Mouse (Mus musculus): ENCODE measurements around the gene Gm10521.
"Not testable (repeated sequence)": the region's sequence is repeated elsewhere in the genome, so short reads cannot be mapped to it uniquely, and the experiment has no call there.

Gene Gm10521

GRCm38 (mm10) chr1:171895364-171895763 lies at the start of gene Gm10521:
TSS of gene Gm10521 (plus strand) at chr1:171895664.
- DNase-seq (ENCODE audit: low read depth) = not testable (repeated sequence)

- no peak for DNase-seq (ENCODE audit: low read depth)
These were observed 47.3 kb upstream of the Gm10521 start for GRCm38 (mm10) chr1:171848201-171848600.

GRCm38 (mm10) chr1:171848757-171849156 lies 46.7 kb upstream of the Gm10521 start:
- DNase-seq (ENCODE audit: low read depth) = no peak

- DNase-seq (ENCODE audit: low read depth) = no peak
These were observed 46.0 kb upstream of the Gm10521 start for GRCm38 (mm10) chr1:171849454-171849853.

GRCm38 (mm10) chr1:171865467-171865866 lies 30.0 kb upstream of the Gm10521 start:
- no peak for DNase-seq (ENCODE audit: low read depth)

- no peak for DNase-seq (ENCODE audit: low read depth)
These were observed 8.5 kb upstream of the Gm10521 start for GRCm38 (mm10) chr1:171886989-171887388.

- no peak for DNase-seq (ENCODE audit: low read depth)
These were observed 8.5 kb downstream of the Gm10521 start for GRCm38 (mm10) chr1:171904011-171904410.

- peak; percentile 50 for DNase-seq (ENCODE audit: low read depth)
These were observed 20.4 kb downstream of the Gm10521 start for GRCm38 (mm10) chr1:171915638-171916458.

GRCm38 (mm10) chr1:171917305-171918039 lies 22.0 kb downstream of the Gm10521 start, which contains the start of gene Slamf6:
TSS of gene Slamf6 (plus strand) at chr1:171917515.
- peak; percentile 72 for DNase-seq (ENCODE audit: low read depth)

GRCm38 (mm10) chr1:171918136-171918920 lies 22.9 kb downstream of the Gm10521 start:
- DNase-seq (ENCODE audit: low read depth) = peak; percentile 37

- peak; percentile 62 for DNase-seq (ENCODE audit: low read depth)
These were observed 23.7 kb downstream of the Gm10521 start for GRCm38 (mm10) chr1:171919193-171919592.

- no peak for DNase-seq (ENCODE audit: low read depth)
These were observed 24.5 kb downstream of the Gm10521 start for GRCm38 (mm10) chr1:171919901-171920510.

- peak; percentile 81 for DNase-seq (ENCODE audit: low read depth)
These were observed 25.6 kb downstream of the Gm10521 start for GRCm38 (mm10) chr1:171920989-171921621.

- DNase-seq (ENCODE audit: low read depth) = no peak
These were observed 26.2 kb downstream of the Gm10521 start for GRCm38 (mm10) chr1:171921641-171922040.

- DNase-seq (ENCODE audit: low read depth) = no peak
These were observed 27.4 kb downstream of the Gm10521 start for GRCm38 (mm10) chr1:171922844-171923243.

GRCm38 (mm10) chr1:171924900-171925299 lies 29.4 kb downstream of the Gm10521 start:
- DNase-seq (ENCODE audit: low read depth) = no peak

GRCm38 (mm10) chr1:171933851-171934250 lies 38.4 kb downstream of the Gm10521 start:
- DNase-seq (ENCODE audit: low read depth) = no peak

GRCm38 (mm10) chr1:171938952-171939948 lies 43.8 kb downstream of the Gm10521 start:
- DNase-seq (ENCODE audit: low read depth) = peak; percentile 77

GRCm38 (mm10) chr1:171940626-171941025 lies 45.2 kb downstream of the Gm10521 start:
- DNase-seq (ENCODE audit: low read depth) = no peak

- no peak for DNase-seq (ENCODE audit: low read depth)
These were observed 51.1 kb downstream of the Gm10521 start for GRCm38 (mm10) chr1:171946447-171946995.

All from naive thymus-derived CD4-positive, alpha-beta T cell, adult 2 months (primary cell).